Mouse (Mus musculus): ENCODE data around the gene Hsd17b12. TPM values are rescaled to one million over a fixed set of nuclear protein-coding genes. Genes with fewer than 3 reads are reported as not detected.

Gene Hsd17b12
- total RNA-seq, 2 experiments from 2014 or later, result 39.7 to 44.8 TPM

GRCm38 (mm10) chr2:94069482-94069881 lies 88.3 kb downstream of the Hsd17b12 start:
- no peak for DNase-seq

GRCm38 (mm10) chr2:94066540-94067135 lies 91.1 kb downstream of the Hsd17b12 start:
- DNase-seq, result no peak

GRCm38 (mm10) chr2:94066120-94066519 lies 91.6 kb downstream of the Hsd17b12 start:
- DNase-seq, result no peak

- DNase-seq, result no peak
These were observed 95.0 kb downstream of the Hsd17b12 start for GRCm38 (mm10) chr2:94062791-94063190.

GRCm38 (mm10) chr2:94059459-94059858 lies 98.3 kb downstream of the Hsd17b12 start:
- DNase-seq, result peak; percentile 50

GRCm38 (mm10) chr2:94054813-94055212 lies 103.0 kb downstream of the Hsd17b12 start:
- peak; percentile 48 for DNase-seq

- no peak for DNase-seq
These were observed 105.8 kb downstream of the Hsd17b12 start for GRCm38 (mm10) chr2:94051952-94052351.

- DNase-seq, result no peak
These were observed 106.9 kb downstream of the Hsd17b12 start for GRCm38 (mm10) chr2:94050901-94051300.

GRCm38 (mm10) chr2:94049471-94050176 lies 108.1 kb downstream of the Hsd17b12 start:
- no peak for DNase-seq

GRCm38 (mm10) chr2:94048733-94049470 lies 108.9 kb downstream of the Hsd17b12 start:
- DNase-seq, result no peak

GRCm38 (mm10) chr2:94048271-94048670 lies 109.5 kb downstream of the Hsd17b12 start:
- DNase-seq, result no peak

- peak; percentile 6 for DNase-seq
These were observed 112.2 kb downstream of the Hsd17b12 start for GRCm38 (mm10) chr2:94045411-94046090.

- DNase-seq, result no peak
These were observed 113.6 kb downstream of the Hsd17b12 start for GRCm38 (mm10) chr2:94044174-94044573.

GRCm38 (mm10) chr2:94043662-94044061 lies 114.1 kb downstream of the Hsd17b12 start:
- no peak for DNase-seq

- no peak for DNase-seq
These were observed 115.3 kb downstream of the Hsd17b12 start for GRCm38 (mm10) chr2:94042461-94042860.

- no peak for DNase-seq
These were observed 117.2 kb downstream of the Hsd17b12 start for GRCm38 (mm10) chr2:94040391-94041125.

- DNase-seq, result peak; percentile 82
These were observed 122.1 kb downstream of the Hsd17b12 start for GRCm38 (mm10) chr2:94035428-94036331.

GRCm38 (mm10) chr2:94030602-94031001 lies 127.2 kb downstream of the Hsd17b12 start:
- DNase-seq, result no peak

- DNase-seq, result no peak
These were observed 133.1 kb downstream of the Hsd17b12 start for GRCm38 (mm10) chr2:94024637-94025036.

- peak; percentile 96 for DNase-seq
These were observed 147.2 kb downstream of the Hsd17b12 start, which contains the start of gene Alkbh3 for GRCm38 (mm10) chr2:94010335-94011291. Alkbh3 (minus strand) TSS chr2:94010807.

Data from heart, postnatal 4 days (tissue).